Mouse (Mus musculus) gonadal fat pad, adult 2 months (tissue): ENCODE results near the gene Plppr3. TPM values are rescaled to one million over a fixed set of nuclear protein-coding genes. Genes with fewer than 3 reads are reported as not detected.

Experiments used
- DNase-seq: peaks from one replicate; pipeline ENCODE4 v3.0.0-alpha.2; 2012; ENCODE audit warnings: low read depth
- polyA plus RNA-seq: library from polyadenylated mRNA; depleted of rRNA; stranded (reverse); fragments of >200 nt; gene quantifications from 2 replicates; pipeline ENCODE4 v1.2.3, GENCODE M21; 2012

Plppr3 gene
- polyA plus RNA-seq, 1 experiment, result 11.5 TPM

- DNase-seq, result no peak
These were observed 7.8 kb downstream of the Plppr3 start for GRCm38 (mm10) chr10:79866601-79867000.

GRCm38 (mm10) chr10:79865801-79866295, 8.6 kb downstream of the Plppr3 start:
- no peak for DNase-seq

- no peak for DNase-seq
These were observed 9.2 kb downstream of the Plppr3 start for GRCm38 (mm10) chr10:79865189-79865601.

GRCm38 (mm10) chr10:79864351-79865188, 9.9 kb downstream of the Plppr3 start:
- DNase-seq, result no peak

- DNase-seq, result no peak
These were observed 11.5 kb downstream of the Plppr3 start for GRCm38 (mm10) chr10:79862925-79863324.

- no peak for DNase-seq
These were observed 12.2 kb downstream of the Plppr3 start for GRCm38 (mm10) chr10:79862049-79862788.

GRCm38 (mm10) chr10:79861230-79862048, 13.0 kb downstream of the Plppr3 start:
- peak; percentile 82 for DNase-seq

- no peak for DNase-seq
These were observed 14.1 kb downstream of the Plppr3 start for GRCm38 (mm10) chr10:79860079-79860911.

GRCm38 (mm10) chr10:79859116-79859515, 15.3 kb downstream of the Plppr3 start:
- DNase-seq, result no peak

- DNase-seq, result no peak
These were observed 15.9 kb downstream of the Plppr3 start for GRCm38 (mm10) chr10:79858416-79859074.

- no peak for DNase-seq
These were observed 16.5 kb downstream of the Plppr3 start for GRCm38 (mm10) chr10:79857894-79858293.

- DNase-seq, result no peak
These were observed 17.0 kb downstream of the Plppr3 start for GRCm38 (mm10) chr10:79857452-79857811.

- no peak for DNase-seq
These were observed 17.6 kb downstream of the Plppr3 start for GRCm38 (mm10) chr10:79856704-79857451.

GRCm38 (mm10) chr10:79856280-79856679, 18.2 kb downstream of the Plppr3 start:
- no peak for DNase-seq

- DNase-seq, result no peak
These were observed 18.8 kb downstream of the Plppr3 start for GRCm38 (mm10) chr10:79855558-79856184.

GRCm38 (mm10) chr10:79854801-79855541, 19.5 kb downstream of the Plppr3 start:
- no peak for DNase-seq

- DNase-seq, result peak; percentile 97
These were observed 20.3 kb downstream of the Plppr3 start, which contains the start of gene Ptbp1 for GRCm38 (mm10) chr10:79853860-79854795. TSS of gene Ptbp1 (plus strand) at chr10:79854427.
